Mouse (Mus musculus) stomach, embryonic 14.5 days (tissue): Measurements from ENCODE around the gene Tmem33. TPM values are rescaled to one million over a fixed set of nuclear protein-coding genes. Genes with fewer than 3 reads are reported as not detected.

Experiments used
- ATAC-seq: fragments of 200-750 bp; cut with Nextera tagmentation; 2 replicates; pipeline ENCODE4 v1.8.0; 2017; ENCODE audit warnings: low read depth, moderate TSS enrichment; ENCODE audit not compliant: insufficient number of reproducible peaks, insufficient read depth, low FRiP score
- H3K27ac ChIP-seq: fragments of 300-500 bp; sonication (generic); 2 replicates; pipeline ENCODE4 v1.5.1; 2014; ENCODE audit warnings: mild to moderate bottlenecking, low read length, moderate library complexity, mixed read lengths
- H3K27me3 ChIP-seq: fragments of 300-500 bp; sonication (generic); 2 replicates; pipeline ENCODE4 v1.6.1; 2014; ENCODE audit warnings: low read length, control low read depth, mixed read lengths; ENCODE audit not compliant: control insufficient read depth, insufficient read depth
- H3K36me3 ChIP-seq: fragments of 300-500 bp; sonication (generic); 2 replicates; pipeline ENCODE4 v1.6.1; 2014; ENCODE audit warnings: mild to moderate bottlenecking, control low read depth, low read length, moderate library complexity, mixed read lengths; ENCODE audit not compliant: control insufficient read depth, insufficient read depth
- H3K4me1 ChIP-seq: fragments of 300-500 bp; sonication (generic); 2 replicates; pipeline ENCODE4 v1.6.1; 2014; ENCODE audit warnings: low read length, control low read depth, mixed read lengths; ENCODE audit not compliant: control insufficient read depth, insufficient read depth
- H3K4me2 ChIP-seq: fragments of 300-500 bp; sonication (generic); replicated peaks from 2 replicates; pipeline ENCODE4 v1.6.1; 2014; ENCODE audit warnings: low read depth, low read length, control low read depth
- H3K4me3 ChIP-seq: fragments of 300-500 bp; sonication (generic); 2 replicates; pipeline ENCODE4 v1.5.1; 2014; ENCODE audit warnings: low read depth, low read length, control low read depth
- H3K9ac ChIP-seq: fragments of 300-500 bp; sonication (generic); replicated peaks from 2 replicates; pipeline ENCODE4 v1.6.1; 2014; ENCODE audit warnings: low read depth, mild to moderate bottlenecking, control low read depth, low read length, moderate library complexity, mixed read lengths
- H3K9me3 ChIP-seq: fragments of 300-500 bp; sonication (generic); 2 replicates; pipeline ENCODE4 v1.6.1; 2016; ENCODE audit warnings: low read depth, low read length, control low read depth; ENCODE audit not compliant: control insufficient read depth
- WGBS: fragments of 180-500 bp; shearing (Covaris S2); extraction: QIAGEN DNeasy Blood & Tissue Kit; methylation state at CpG from one replicate; pipeline ENCODE4 v1.1.7; 2014; 5-methylcytosine and 5-hydroxymethylcytosine counted together
- polyA plus RNA-seq: library from polyadenylated mRNA; unstranded; fragments of >200 nt; fragmentation: Nextera tagmentation; extraction: Ambion mirVana; gene quantifications from 2 replicates; pipeline ENCODE4 v1.2.1, GENCODE M21; 2014

Tmem33 gene
- polyA plus RNA-seq, 1 experiment from 2014 or later: 79.1 TPM

DNA sequence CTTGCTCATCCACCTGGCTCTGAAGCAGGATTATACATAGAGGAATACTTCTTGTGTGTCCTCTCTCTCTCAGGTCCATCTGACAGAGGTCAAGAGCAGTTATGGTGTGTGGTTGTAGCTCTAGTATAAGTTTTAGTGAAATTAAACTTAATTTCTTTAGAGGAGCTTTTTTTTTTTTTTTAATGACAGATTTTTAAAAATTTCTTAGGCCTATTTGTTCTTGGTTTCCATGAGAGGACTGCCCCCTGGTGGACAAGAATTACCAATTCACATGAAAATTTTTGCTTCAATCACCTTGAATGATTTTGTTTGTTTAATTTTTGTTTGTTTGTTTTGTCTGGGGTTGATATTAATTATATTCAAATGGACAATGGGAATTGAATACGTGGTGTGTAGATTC lies 22.1 kb upstream of the Tmem33 start:
- WGBS: 5% methylated on average over 1 of the region's 1 CpGs
- no peak for ATAC-seq

DNA sequence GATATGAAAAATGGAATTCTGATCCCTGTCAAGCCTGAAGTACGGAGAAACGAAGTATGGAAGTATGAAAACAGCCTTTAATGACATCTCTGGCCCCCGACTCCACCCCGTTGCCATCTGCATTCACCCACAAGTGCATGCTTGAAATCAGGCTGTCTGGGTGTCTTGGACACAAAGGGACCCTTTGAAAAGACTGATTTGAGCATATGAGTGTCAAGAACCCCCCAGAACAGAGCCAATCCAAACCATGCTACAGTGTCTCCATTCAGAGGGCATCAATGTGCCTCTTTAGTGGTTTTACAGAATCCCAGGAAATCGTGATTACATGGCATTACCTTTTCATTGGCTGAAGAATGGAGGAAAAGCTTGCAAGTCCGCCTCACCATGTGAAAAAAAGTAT lies 18.7 kb upstream of the Tmem33 start:
- Histone ChIP-seq H3K36me3 (no peaks in the 10 kb centered on the region), H3K9me3 (no peaks in the 10 kb centered on the region), H3K27me3 (no peaks in the 10 kb centered on the region), H3K9ac (no peak overlapping the region), H3K4me3 (no peak overlapping the region), H3K27ac (no peak overlapping the region), H3K4me1 (no peaks in the 10 kb centered on the region), H3K4me2 (no peak overlapping the region)
- WGBS: 67% methylated on average over 6 of the region's 6 CpGs
- no peak for ATAC-seq

More for the DNA sequence above, 22.1 kb upstream of the Tmem33 start:
- peaks cover 11% of the 10 kb centered on the region; the same call in 1 of the 2 replicates for H3K27me3 ChIP-seq
- no peak overlapping the region for H3K4me2 ChIP-seq
- no peaks in the 10 kb centered on the region for H3K36me3 ChIP-seq
- no peak overlapping the region for H3K4me3 ChIP-seq
- H3K9ac ChIP-seq: no peak overlapping the region
- H3K4me1 ChIP-seq: no peaks in the 10 kb centered on the region
- no peaks in the 10 kb centered on the region for H3K9me3 ChIP-seq
- H3K27ac ChIP-seq: no peak overlapping the region

DNA sequence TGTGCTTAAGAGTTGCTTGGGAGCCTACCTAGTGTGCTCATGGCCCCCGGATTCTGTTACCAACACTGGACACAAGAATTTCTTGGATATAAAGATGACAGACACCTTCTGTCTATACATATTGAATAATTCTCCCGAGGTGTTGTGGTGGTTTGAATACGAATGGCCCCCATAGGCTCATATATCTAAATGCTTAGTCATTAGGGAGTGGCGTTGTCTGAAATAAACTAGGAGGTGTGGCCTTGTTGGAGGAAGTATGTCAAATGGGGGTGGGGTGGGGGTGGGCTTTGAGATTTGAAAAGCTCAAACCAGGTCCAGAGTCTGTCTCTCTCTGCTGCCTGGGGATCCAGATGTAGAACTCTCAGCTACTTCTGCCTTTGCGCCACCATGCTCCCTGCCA lies 17.1 kb upstream of the Tmem33 start:
- Histone ChIP-seq H3K27ac (no peak overlapping the region), H3K9ac (no peak overlapping the region), H3K4me1 (no peaks in the 10 kb centered on the region), H3K4me2 (no peak overlapping the region), H3K9me3 (no peaks in the 10 kb centered on the region), H3K4me3 (no peak overlapping the region), H3K36me3 (no peaks in the 10 kb centered on the region), H3K27me3 (no peaks in the 10 kb centered on the region)
- 83% methylated on average over 5 of the region's 5 CpGs for WGBS
- no peak for ATAC-seq

DNA sequence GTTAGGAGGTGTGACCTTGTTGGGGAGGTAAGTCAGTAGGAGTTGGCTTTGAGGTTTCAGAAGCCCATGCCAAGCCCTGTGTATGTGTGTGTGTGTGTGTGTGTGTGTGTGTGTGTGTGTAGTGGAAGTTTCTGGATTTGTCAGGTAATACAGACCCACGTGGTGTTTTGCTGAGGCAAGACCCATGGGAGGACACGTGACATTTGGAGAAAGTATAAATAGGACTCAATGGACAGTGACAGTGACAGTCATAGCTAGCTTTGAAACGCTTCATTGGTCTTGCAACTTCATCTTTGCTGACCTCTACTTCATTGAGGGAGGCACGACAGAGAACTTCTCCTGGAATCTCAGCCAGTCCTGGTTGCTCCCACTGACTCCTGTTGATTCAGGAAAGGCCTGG lies 8.1 kb upstream of the Tmem33 start:
- Histone ChIP-seq H3K4me2 (no peak overlapping the region), H3K4me3 (no peak overlapping the region), H3K4me1 (no peaks in the 10 kb centered on the region), H3K36me3 (no peaks in the 10 kb centered on the region), H3K27me3 (no peaks in the 10 kb centered on the region), H3K27ac (no peak overlapping the region), H3K9ac (no peak overlapping the region), H3K9me3 (no peaks in the 10 kb centered on the region)
- WGBS: 74% methylated on average over 4 of the region's 4 CpGs
- ATAC-seq: no peak

DNA sequence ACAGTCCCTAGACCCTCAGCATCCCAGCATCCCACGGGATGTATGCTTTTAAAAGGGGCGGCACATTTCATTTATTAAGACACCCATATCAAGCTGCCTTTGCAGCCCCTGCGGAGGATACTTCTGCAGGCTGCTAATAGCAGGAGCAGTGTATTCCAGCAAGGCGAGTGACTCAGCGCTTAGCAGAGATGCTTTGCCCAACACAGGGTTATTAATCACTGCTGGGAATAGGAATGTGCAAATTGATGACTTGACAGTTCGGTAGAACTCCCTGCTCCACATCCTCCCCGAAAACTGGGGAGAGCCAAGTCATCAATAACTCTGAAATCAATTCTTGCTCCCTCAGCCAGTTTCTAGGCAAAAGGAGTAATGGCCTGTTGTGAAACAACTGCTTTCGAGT lies 4.7 kb upstream of the Tmem33 start:
- H3K4me2 ChIP-seq: no peak overlapping the region
- H3K36me3 ChIP-seq: no peaks in the 10 kb centered on the region
- no peak overlapping the region for H3K27ac ChIP-seq
- no peaks in the 10 kb centered on the region for H3K4me1 ChIP-seq
- WGBS: 50% methylated on average over 8 of the region's 8 CpGs
- H3K4me3 ChIP-seq: no peak overlapping the region
- H3K27me3 ChIP-seq: no peaks in the 10 kb centered on the region
- ATAC-seq: no peak
- H3K9ac ChIP-seq: no peak overlapping the region
- H3K9me3 ChIP-seq: no peaks in the 10 kb centered on the region

DNA sequence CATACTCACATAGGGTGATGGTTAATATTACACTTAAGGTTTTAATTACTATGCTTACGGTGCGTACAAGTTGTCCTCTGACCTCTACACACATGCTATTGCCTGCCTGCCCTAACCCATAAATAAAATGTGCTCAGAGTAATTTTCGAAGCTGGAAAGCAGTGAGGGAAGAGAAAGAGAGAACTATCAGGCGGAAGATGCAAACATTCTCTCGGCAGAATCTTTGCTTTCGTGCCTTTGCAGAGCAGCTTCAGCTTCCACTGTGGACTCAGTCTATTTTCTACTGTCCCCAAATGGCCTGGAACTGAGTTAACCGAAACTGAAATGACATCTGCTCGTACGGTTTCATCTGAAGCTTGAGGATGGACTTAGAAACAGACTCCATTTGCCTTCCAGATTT lies 1.9 kb upstream of the Tmem33 start:
- 86% methylated on average over 9 of the region's 9 CpGs for WGBS
- ATAC-seq: no peak
- peaks cover 3% of the 10 kb centered on the region; the same call in 1 of the 2 replicates for H3K4me1 ChIP-seq

DNA sequence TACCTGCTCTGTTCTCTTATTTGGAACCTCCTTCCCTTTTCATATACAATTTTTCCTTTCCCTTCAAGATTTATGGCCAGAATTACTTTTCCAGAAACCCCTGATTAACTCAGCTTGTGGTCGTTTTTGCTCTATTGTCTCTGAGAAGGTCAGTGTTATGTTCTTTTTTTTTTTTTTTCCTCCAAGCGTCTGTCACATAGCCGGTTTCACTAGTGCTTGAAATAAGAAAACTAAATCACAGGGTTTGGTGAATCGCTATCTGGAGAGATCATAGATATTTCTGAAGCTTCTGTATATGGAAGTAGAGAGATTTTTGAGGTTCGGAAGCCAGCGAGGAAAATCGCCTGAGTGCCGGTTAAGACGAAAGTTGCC lies 220 bp upstream of the Tmem33 start:
- peak overlapping the region; percentile 33; the same call in 1 of the 2 replicates for H3K9ac ChIP-seq
- H3K27ac ChIP-seq: no peak overlapping the region
- no peak for ATAC-seq
- WGBS: 0% methylated on average over 9 of the region's 9 CpGs
- H3K4me2 ChIP-seq: peak overlapping the region; percentile 53
- H3K9me3 ChIP-seq: no peaks in the 10 kb centered on the region
- H3K27me3 ChIP-seq: no peaks in the 10 kb centered on the region
- peaks cover 3% of the 10 kb centered on the region; the same call in 1 of the 2 replicates for H3K4me1 ChIP-seq
- peaks cover 12% of the 10 kb centered on the region; the same call in 1 of the 2 replicates for H3K36me3 ChIP-seq
- peak overlapping the region; percentile 70 for H3K4me3 ChIP-seq

More for the DNA sequence above, 1.9 kb upstream of the Tmem33 start:
- Histone ChIP-seq H3K9ac (no peak overlapping the region), H3K9me3 (no peaks in the 10 kb centered on the region), H3K36me3 (no peaks in the 10 kb centered on the region; the same call in 1 of the 2 replicates), H3K27me3 (no peaks in the 10 kb centered on the region), H3K4me3 (no peak overlapping the region), H3K4me2 (no peak overlapping the region), H3K27ac (no peak overlapping the region)

DNA sequence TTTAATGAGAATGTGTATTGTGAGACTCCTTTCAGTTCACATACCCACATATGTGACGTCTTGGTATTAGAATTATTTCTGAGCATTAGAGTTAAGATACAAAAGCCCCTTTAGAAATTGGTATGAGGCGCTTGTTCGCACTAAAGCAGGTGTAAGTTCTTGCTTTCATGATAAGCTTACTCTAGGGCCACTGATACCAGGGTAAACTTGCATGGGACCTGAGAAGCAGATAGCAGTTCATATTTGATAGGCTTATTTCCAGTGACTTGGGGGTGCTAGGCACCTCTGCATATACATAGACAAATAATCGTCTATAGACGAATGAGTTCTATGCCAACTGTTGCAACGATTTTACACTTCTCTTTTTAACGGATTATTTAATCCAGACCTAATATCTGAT lies 2.6 kb downstream of the Tmem33 start:
- WGBS: 90% methylated on average over 7 of the region's 7 CpGs
- ATAC-seq: no peak
- H3K36me3 ChIP-seq: peaks cover 36% of the 10 kb centered on the region

DNA sequence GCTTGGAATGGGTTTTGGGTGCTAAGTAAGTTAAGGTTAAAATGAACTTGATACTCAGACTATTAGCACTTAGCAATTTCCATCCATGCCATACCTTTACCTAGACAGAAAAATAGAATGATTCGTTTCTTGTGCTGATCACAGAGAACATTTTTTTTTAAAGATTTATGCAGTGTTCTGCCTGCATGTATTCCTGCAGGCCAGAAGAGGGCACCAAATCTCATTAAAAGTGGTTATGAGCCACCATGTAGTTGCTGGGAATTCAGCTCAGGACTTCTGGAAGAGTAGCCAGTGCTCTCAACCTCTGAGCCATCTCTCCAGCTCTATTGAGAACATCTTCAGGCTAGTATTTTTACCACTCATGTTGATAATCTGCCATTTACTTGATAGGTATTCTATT lies 5.7 kb downstream of the Tmem33 start:
- ATAC-seq: no peak
- 93% methylated on average over 1 of the region's 1 CpGs for WGBS

More for the DNA sequence above, 2.6 kb downstream of the Tmem33 start:
- no peaks in the 10 kb centered on the region for H3K9me3 ChIP-seq
- peaks cover 3% of the 10 kb centered on the region; the same call in 1 of the 2 replicates for H3K4me1 ChIP-seq
- H3K27me3 ChIP-seq: no peaks in the 10 kb centered on the region
- H3K4me2 ChIP-seq: no peak overlapping the region
- no peak overlapping the region for H3K4me3 ChIP-seq
- no peak overlapping the region for H3K27ac ChIP-seq
- H3K9ac ChIP-seq: no peak overlapping the region

More for the DNA sequence above, 5.7 kb downstream of the Tmem33 start:
- no peak overlapping the region for H3K4me3 ChIP-seq
- no peak overlapping the region for H3K4me2 ChIP-seq
- H3K27me3 ChIP-seq: no peaks in the 10 kb centered on the region
- H3K27ac ChIP-seq: no peak overlapping the region
- no peak overlapping the region for H3K9ac ChIP-seq
- peaks cover 3% of the 10 kb centered on the region; the same call in 1 of the 2 replicates for H3K4me1 ChIP-seq
- H3K9me3 ChIP-seq: no peaks in the 10 kb centered on the region
- H3K36me3 ChIP-seq: peaks cover 43% of the 10 kb centered on the region
